Mouse (Mus musculus) intestine, embryonic 16.5 days (tissue): ENCODE data around the gene Samd4. TPM values are rescaled to one million over a fixed set of nuclear protein-coding genes. Genes with fewer than 3 reads are reported as not detected.

Source experiments
- ATAC-seq: fragments of 200-750 bp; cut with Nextera tagmentation; 2 replicates; pipeline ENCODE4 v1.8.0; 2017; ENCODE audit warnings: moderate TSS enrichment, moderate library complexity
- H3K27ac ChIP-seq: fragments of 300-500 bp; sonication (generic); 2 replicates; pipeline ENCODE4 v1.5.1; 2014; ENCODE audit warnings: mild to moderate bottlenecking, low read length
- H3K27me3 ChIP-seq: fragments of 300-500 bp; sonication (generic); replicated peaks from 2 replicates; pipeline ENCODE4 v1.6.1; 2014; ENCODE audit warnings: low read length, control low read depth, mixed read lengths; ENCODE audit not compliant: control insufficient read depth, insufficient read depth
- H3K36me3 ChIP-seq: fragments of 300-500 bp; sonication (generic); 2 replicates; pipeline ENCODE4 v1.6.1; 2014; ENCODE audit warnings: low read length, control low read depth; ENCODE audit not compliant: control insufficient read depth, insufficient read depth
- H3K4me1 ChIP-seq: fragments of 300-500 bp; sonication (generic); 2 replicates; pipeline ENCODE4 v1.6.1; 2014; ENCODE audit warnings: low read length, control low read depth, mixed read lengths; ENCODE audit not compliant: control insufficient read depth, insufficient read depth
- H3K4me2 ChIP-seq: fragments of 300-500 bp; sonication (generic); 2 replicates; pipeline ENCODE4 v1.6.1; 2014; ENCODE audit warnings: low read depth, low read length, control low read depth
- H3K4me3 ChIP-seq: fragments of 300-500 bp; sonication (generic); 2 replicates; pipeline ENCODE4 v1.5.1; 2014; ENCODE audit warnings: mild to moderate bottlenecking, low read length
- H3K9ac ChIP-seq: fragments of 300-500 bp; sonication (generic); 2 replicates; pipeline ENCODE4 v1.6.1; 2014; ENCODE audit warnings: low read depth, low read length
- H3K9me3 ChIP-seq: fragments of 300-500 bp; sonication (generic); 2 replicates; pipeline ENCODE4 v1.6.1; 2016; ENCODE audit warnings: low read length, control low read depth; ENCODE audit not compliant: control insufficient read depth
- WGBS: fragments of 180-500 bp; shearing (Covaris S2); extraction: QIAGEN DNeasy Blood & Tissue Kit; methylation state at CpG from one replicate; pipeline ENCODE4 v1.1.7; 2014; 5-methylcytosine and 5-hydroxymethylcytosine counted together
- polyA plus RNA-seq: library from polyadenylated mRNA; unstranded; fragments of >200 nt; fragmentation: Nextera tagmentation; extraction: Ambion mirVana; gene quantifications from 2 replicates; pipeline ENCODE4 v1.2.1, GENCODE M21; 2015

Samd4 gene
- polyA plus RNA-seq, 1 experiment from 2014 or later = 4.2 TPM

DNA sequence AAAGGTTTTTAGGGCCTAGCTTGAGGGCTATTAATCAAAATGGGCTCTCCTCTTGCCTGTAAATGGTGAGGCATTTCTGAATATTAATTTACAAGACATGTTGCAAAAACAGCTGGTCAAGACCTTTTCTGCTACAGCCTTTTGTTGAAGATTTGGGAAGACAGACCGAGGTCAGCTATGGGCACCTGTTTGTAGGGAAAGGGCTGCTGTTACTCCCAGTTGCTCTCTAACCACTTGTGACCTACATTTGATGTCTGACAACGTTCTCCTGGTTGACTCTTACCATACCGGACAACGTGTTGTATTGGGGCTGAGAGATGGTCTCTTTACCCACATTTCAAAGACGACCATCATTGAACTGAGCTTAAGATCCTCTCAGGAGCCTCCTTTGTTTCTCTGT lies 15.3 kb downstream of the Samd4 start:
- no peak for ATAC-seq
- no peak overlapping the region for H3K4me2 ChIP-seq

DNA sequence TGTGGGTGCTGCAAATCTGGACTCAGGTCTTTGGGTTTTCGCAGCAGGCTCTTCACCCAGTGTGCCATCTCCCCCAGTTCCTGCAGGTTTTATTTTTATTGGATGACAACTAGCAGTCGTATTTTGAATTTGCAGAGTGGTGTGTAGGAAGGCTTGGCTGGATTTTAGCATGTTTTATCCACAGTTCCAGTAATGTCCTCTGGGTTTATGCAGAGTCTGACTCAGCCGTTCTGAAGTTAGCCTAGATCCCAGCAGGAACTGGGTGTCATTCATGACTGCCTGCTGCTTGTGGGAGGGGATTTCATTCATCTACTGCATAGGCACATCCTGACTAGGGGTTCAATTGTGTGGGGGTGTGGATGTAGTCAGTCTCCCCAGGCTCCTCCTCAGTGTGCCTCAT lies 16.0 kb downstream of the Samd4 start:
- Histone ChIP-seq H3K27ac (no peak overlapping the region), H3K4me2 (no peak overlapping the region), H3K4me1 (no peaks in the 10 kb centered on the region), H3K9me3 (no peaks in the 10 kb centered on the region), H3K4me3 (no peak overlapping the region), H3K9ac (no peak overlapping the region), H3K36me3 (no peaks in the 10 kb centered on the region), H3K27me3 (no peaks in the 10 kb centered on the region)
- no peak for ATAC-seq
- WGBS = 59% methylated on average over 3 of the region's 3 CpGs

More for the DNA sequence above, 15.3 kb downstream of the Samd4 start:
- Histone ChIP-seq H3K9ac (no peak overlapping the region), H3K4me1 (no peaks in the 10 kb centered on the region), H3K36me3 (no peaks in the 10 kb centered on the region), H3K9me3 (no peaks in the 10 kb centered on the region), H3K27ac (no peak overlapping the region), H3K4me3 (no peak overlapping the region), H3K27me3 (no peaks in the 10 kb centered on the region)
- WGBS = 84% methylated on average over 5 of the region's 5 CpGs

GRCm38 (mm10) chr14:46902498-46903087 lies 19.9 kb downstream of the Samd4 start:
- H3K4me2 ChIP-seq = no peak overlapping the region
- ATAC-seq = 0 out of 2 replicates have a peak, but pooled peaks have one; percentile 31
- no peaks in the 10 kb centered on the region for H3K4me1 ChIP-seq
- no peak overlapping the region for H3K9ac ChIP-seq
- H3K27ac ChIP-seq = no peak overlapping the region
- no peaks in the 10 kb centered on the region for H3K9me3 ChIP-seq
- WGBS = 84% methylated on average over 9 of the region's 9 CpGs
- no peaks in the 10 kb centered on the region for H3K36me3 ChIP-seq
- H3K27me3 ChIP-seq = no peaks in the 10 kb centered on the region
- H3K4me3 ChIP-seq = no peak overlapping the region

DNA sequence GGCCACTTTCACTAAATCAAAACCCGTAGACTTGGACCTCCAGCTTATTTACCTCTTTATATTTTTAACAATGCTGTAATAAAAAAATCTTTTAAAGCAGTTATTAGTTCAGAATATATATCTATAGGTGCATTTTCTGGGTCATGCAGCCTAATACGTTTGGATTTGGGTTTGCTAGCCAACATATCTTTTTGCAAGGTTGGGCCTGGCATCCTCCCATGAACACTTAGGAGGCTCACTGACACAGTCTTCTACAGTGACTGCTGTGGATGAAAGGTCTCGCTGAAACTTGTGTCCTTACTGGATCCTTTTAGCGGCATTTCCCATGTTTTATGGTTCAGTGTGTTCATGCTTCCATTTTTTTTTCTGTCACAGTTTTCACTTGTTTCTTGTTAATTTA lies 21.6 kb downstream of the Samd4 start:
- H3K9me3 ChIP-seq = no peaks in the 10 kb centered on the region
- H3K4me2 ChIP-seq = no peak overlapping the region
- H3K36me3 ChIP-seq = no peaks in the 10 kb centered on the region
- no peak overlapping the region for H3K9ac ChIP-seq
- H3K27me3 ChIP-seq = no peaks in the 10 kb centered on the region
- 89% methylated on average over 4 of the region's 4 CpGs for WGBS
- no peak overlapping the region for H3K4me3 ChIP-seq
- ATAC-seq = no peak
- no peak overlapping the region for H3K27ac ChIP-seq
- no peaks in the 10 kb centered on the region for H3K4me1 ChIP-seq

- WGBS = 82% methylated on average over 8 of the region's 8 CpGs
- ATAC-seq = no peak
- no peak overlapping the region for H3K4me2 ChIP-seq
- H3K27ac ChIP-seq = no peak overlapping the region
- H3K9me3 ChIP-seq = no peaks in the 10 kb centered on the region
- no peaks in the 10 kb centered on the region for H3K27me3 ChIP-seq
- no peaks in the 10 kb centered on the region for H3K36me3 ChIP-seq
- H3K4me1 ChIP-seq = no peaks in the 10 kb centered on the region
- H3K9ac ChIP-seq = no peak overlapping the region
- H3K4me3 ChIP-seq = no peak overlapping the region
Measured at GRCm38 (mm10) chr14:46908858-46909257, 26.2 kb downstream of the Samd4 start.

GRCm38 (mm10) chr14:46912496-46912895 lies 29.8 kb downstream of the Samd4 start:
- WGBS = 76% methylated on average over 7 of the region's 7 CpGs
- Histone ChIP-seq H3K9ac (no peak overlapping the region), H3K4me3 (no peak overlapping the region), H3K4me2 (no peak overlapping the region), H3K4me1 (no peaks in the 10 kb centered on the region), H3K27ac (no peak overlapping the region), H3K36me3 (no peaks in the 10 kb centered on the region), H3K9me3 (no peaks in the 10 kb centered on the region), H3K27me3 (no peaks in the 10 kb centered on the region)
- ATAC-seq = no peak

DNA sequence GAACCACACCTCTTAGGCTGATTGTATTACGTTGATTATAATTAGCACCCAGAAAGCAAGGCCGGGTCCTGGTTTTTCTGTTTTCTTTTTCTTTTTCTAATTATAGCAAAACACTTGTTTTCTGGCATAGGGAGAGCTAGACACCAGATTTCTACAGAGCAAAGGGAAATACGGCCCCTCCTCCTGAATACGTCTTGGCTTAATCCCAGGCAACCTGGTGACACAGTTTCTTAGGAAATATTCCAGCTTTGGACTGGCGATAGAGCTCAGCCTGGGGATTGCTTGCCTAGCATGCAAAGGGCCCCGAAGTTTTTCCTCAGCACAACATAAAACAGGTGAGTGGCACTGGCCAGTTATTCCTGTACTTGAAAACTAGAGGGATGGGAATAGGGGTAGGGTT lies 31.7 kb downstream of the Samd4 start:
- Histone ChIP-seq H3K4me2 (no peak overlapping the region), H3K36me3 (no peaks in the 10 kb centered on the region), H3K9me3 (no peaks in the 10 kb centered on the region), H3K27me3 (no peaks in the 10 kb centered on the region), H3K27ac (no peak overlapping the region), H3K4me1 (no peaks in the 10 kb centered on the region), H3K9ac (no peak overlapping the region), H3K4me3 (no peak overlapping the region)
- WGBS = 74% methylated on average over 6 of the region's 6 CpGs
- no peak for ATAC-seq

DNA sequence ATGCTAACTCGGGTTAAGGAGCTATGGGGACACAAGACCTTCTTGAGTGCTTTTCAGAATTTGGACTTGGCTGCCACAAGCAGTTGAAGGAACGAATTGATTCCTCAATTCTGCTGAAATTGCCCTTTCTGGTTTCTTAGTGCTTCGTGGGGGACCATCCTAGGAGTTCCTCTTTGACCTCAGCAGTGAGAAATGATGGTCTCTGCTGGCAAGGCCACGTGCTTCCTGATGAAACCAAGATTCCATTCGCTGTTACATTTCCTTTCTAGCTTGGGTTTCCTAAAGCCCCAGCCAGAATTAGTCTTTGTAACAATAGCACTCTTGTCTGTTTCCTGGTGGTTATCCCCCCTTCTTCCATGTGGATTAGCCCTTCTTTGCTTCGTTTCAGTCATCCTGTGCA lies 32.9 kb downstream of the Samd4 start:
- Histone ChIP-seq H3K4me3 (no peak overlapping the region), H3K27me3 (no peaks in the 10 kb centered on the region), H3K4me1 (no peaks in the 10 kb centered on the region), H3K9me3 (no peaks in the 10 kb centered on the region), H3K4me2 (no peak overlapping the region), H3K27ac (no peak overlapping the region), H3K9ac (no peak overlapping the region), H3K36me3 (no peaks in the 10 kb centered on the region)
- no peak for ATAC-seq
- 63% methylated on average over 6 of the region's 6 CpGs for WGBS

DNA sequence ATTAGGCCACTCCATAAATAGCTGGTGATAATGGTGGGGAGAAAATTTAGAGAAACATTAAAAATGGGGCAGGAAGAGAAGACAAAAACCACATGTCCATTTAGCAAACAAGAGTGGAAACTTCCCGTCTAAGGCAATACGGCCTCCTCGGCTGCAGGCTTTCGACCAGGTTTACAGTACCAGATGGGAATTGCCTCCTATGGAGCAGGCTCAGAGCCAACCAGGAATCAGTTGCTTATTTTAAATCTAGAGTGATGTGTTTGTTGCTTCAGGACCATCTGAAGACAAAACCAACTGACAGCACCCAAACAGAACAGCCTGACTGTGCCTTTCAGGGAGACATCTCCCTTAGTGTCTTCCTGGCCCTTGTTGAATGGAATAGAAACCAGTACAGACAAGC lies 33.9 kb downstream of the Samd4 start:
- WGBS = 49% methylated on average over 4 of the region's 4 CpGs

DNA sequence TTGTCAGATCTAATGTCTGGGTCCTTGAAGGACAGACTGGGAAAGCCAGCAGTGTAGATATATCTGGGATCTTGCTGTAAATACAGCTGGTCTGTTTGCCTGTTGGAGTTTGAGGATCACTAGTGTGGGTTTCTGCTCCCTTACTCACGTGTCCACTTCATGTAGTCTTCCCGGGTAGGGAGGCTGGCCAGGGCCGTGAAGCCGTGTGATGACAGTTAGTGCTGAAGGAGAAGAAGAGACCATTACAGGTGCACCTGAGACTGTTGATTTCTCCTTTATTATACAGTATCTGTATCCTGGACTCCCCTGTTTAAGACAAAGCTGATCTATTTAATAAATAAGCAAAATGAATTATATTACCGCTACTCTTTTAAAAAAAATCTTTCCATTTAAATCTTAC lies 34.5 kb downstream of the Samd4 start:
- H3K36me3 ChIP-seq = no peaks in the 10 kb centered on the region
- no peak overlapping the region for H3K27ac ChIP-seq
- H3K9ac ChIP-seq = no peak overlapping the region
- no peaks in the 10 kb centered on the region for H3K27me3 ChIP-seq
- H3K4me1 ChIP-seq = no peaks in the 10 kb centered on the region
- whole genome bisulfite sequencing = 88% methylated on average over 5 of the region's 5 CpGs
- no peak overlapping the region for H3K4me3 ChIP-seq
- no peaks in the 10 kb centered on the region for H3K9me3 ChIP-seq
- no peak overlapping the region for H3K4me2 ChIP-seq
- no peak for ATAC-seq

More for the DNA sequence above, 33.9 kb downstream of the Samd4 start:
- H3K4me3 ChIP-seq = no peak overlapping the region
- no peak overlapping the region for H3K9ac ChIP-seq
- H3K4me1 ChIP-seq = no peaks in the 10 kb centered on the region
- no peaks in the 10 kb centered on the region for H3K36me3 ChIP-seq
- no peak for ATAC-seq
- no peaks in the 10 kb centered on the region for H3K9me3 ChIP-seq
- no peak overlapping the region for H3K4me2 ChIP-seq
- no peak overlapping the region for H3K27ac ChIP-seq
- H3K27me3 ChIP-seq = no peaks in the 10 kb centered on the region
